Mouse (Mus musculus) olfactory bulb, adult 2 months (tissue): ENCODE data around the gene Plet1.

Experiments used
- CTCF ChIP-seq: fragments of 200-500 bp; IDR thresholded peaks from 2 replicates; pipeline ENCODE4 v1.5.1; 2012; ENCODE audit warnings: low read depth, mild to moderate bottlenecking, low read length, moderate library complexity; ENCODE audit not compliant: insufficient read depth
- POLR2A ChIP-seq: fragments of 200-500 bp; IDR thresholded peaks from 2 replicates; pipeline ENCODE4 v1.6.1; 2012; ENCODE audit warnings: mild to moderate bottlenecking, low read depth, low read length, moderate library complexity; ENCODE audit not compliant: insufficient read depth

GRCm38 (mm10) chr9:50530890-50531289 lies 36.6 kb downstream of the Plet1 start:
- TF ChIP-seq CTCF (no peak), POLR2A (no peak)
